Mouse (Mus musculus) neural tube, embryonic 12.5 days (tissue): ENCODE data around the gene Ppp1r16b. TPM values are rescaled to one million over a fixed set of nuclear protein-coding genes. Genes with fewer than 3 reads are reported as not detected.

ENCODE experiments used
- ATAC-seq: fragments of 200-750 bp; cut with Nextera tagmentation; 2 replicates; pipeline ENCODE4 v1.8.0; 2017; ENCODE audit warnings: low read depth, mild to moderate bottlenecking, moderate TSS enrichment, moderate library complexity; ENCODE audit not compliant: low FRiP score
- H3K27ac ChIP-seq: fragments of 300-500 bp; sonication (generic); 2 replicates; pipeline ENCODE4 v1.5.1; 2016
- H3K27me3 ChIP-seq: fragments of 300-500 bp; sonication (generic); replicated peaks from 2 replicates; pipeline ENCODE4 v1.6.1; 2016; ENCODE audit warnings: mild to moderate bottlenecking
- H3K36me3 ChIP-seq: fragments of 300-500 bp; sonication (generic); 2 replicates; pipeline ENCODE4 v1.6.1; 2016; ENCODE audit warnings: mild to moderate bottlenecking
- H3K4me1 ChIP-seq: fragments of 300-500 bp; sonication (generic); 2 replicates; pipeline ENCODE4 v1.6.1; 2016
- H3K4me2 ChIP-seq: fragments of 300-500 bp; sonication (generic); replicated peaks from 2 replicates; pipeline ENCODE4 v1.6.1; 2016; ENCODE audit warnings: mild to moderate bottlenecking
- H3K4me3 ChIP-seq: fragments of 300-500 bp; sonication (generic); 2 replicates; pipeline ENCODE4 v1.5.1; 2016
- H3K9ac ChIP-seq: fragments of 300-500 bp; sonication (generic); 2 replicates; pipeline ENCODE4 v1.6.1; 2016; ENCODE audit warnings: mild to moderate bottlenecking
- H3K9me3 ChIP-seq: fragments of 300-500 bp; sonication (generic); 2 replicates; pipeline ENCODE4 v1.6.1; 2016; ENCODE audit warnings: mild to moderate bottlenecking
- WGBS: fragments of 180-500 bp; shearing (Covaris S2); methylation state at CpG from one replicate; pipeline ENCODE4 v1.1.7; 2016; 5-methylcytosine and 5-hydroxymethylcytosine counted together
- polyA plus RNA-seq: library from polyadenylated mRNA; unstranded; fragments of >200 nt; fragmentation: Nextera tagmentation; extraction: Ambion mirVana; gene quantifications from 2 replicates; pipeline ENCODE4 v1.2.1, GENCODE M21; 2016

Ppp1r16b gene
- polyA plus RNA-seq, 1 experiment from 2014 or later, result 4.5 TPM

DNA sequence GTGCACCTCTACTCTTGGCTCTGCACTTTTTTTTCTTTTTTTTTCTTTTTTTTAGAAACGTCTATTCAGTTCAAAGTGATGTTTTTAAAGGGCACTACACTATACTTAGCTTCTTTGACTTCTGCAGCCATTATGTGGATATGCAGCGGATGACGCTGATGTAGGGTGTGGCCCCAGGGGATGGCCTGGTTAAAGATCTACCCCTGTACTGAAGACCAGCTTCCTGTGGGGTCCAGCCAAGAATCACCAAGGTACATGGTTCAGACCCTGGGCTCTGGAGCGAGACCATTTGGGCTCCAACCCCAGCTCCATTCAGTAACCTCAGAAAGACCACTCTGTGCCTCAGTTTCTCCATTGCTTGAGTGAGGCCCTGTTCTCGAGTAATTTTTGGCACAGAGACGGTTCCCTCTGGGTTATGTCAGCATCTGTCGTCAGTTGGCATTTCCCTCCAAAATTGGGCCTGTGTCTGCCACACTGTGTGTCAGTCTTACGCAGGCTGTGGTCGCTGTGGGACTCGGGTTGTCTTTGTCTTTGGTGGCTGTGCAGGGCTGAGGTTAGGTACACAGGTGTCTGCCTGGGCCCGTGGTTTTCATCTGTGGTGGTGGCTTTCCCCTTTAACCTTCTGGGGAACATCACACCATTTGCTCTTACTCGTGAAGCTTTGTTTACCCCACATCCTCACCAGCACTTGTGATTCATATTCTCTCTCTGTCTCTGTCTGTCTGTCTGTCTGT lies 53.8 kb downstream of the Ppp1r16b start:
- H3K4me2 ChIP-seq, result no peak overlapping the region
- 89% methylated on average over 12 of the region's 12 CpGs for WGBS

GRCm38 (mm10) chr2:158720715-158721370 lies 55.6 kb downstream of the Ppp1r16b start:
- Histone ChIP-seq H3K27me3 (no peaks in the 10 kb centered on the region), H3K4me2 (no peak overlapping the region), H3K27ac (no peak overlapping the region), H3K4me3 (no peak overlapping the region), H3K9me3 (no peaks in the 10 kb centered on the region), H3K9ac (no peak overlapping the region), H3K36me3 (no peaks in the 10 kb centered on the region), H3K4me1 (peaks cover 22% of the 10 kb centered on the region)
- WGBS, result 71% methylated on average over 16 of the region's 16 CpGs
- ATAC-seq, result no peak

More for the DNA sequence above, 53.8 kb downstream of the Ppp1r16b start:
- no peak overlapping the region for H3K4me3 ChIP-seq
- H3K36me3 ChIP-seq, result no peaks in the 10 kb centered on the region
- no peaks in the 10 kb centered on the region for H3K27me3 ChIP-seq
- no peak overlapping the region for H3K9ac ChIP-seq
- H3K4me1 ChIP-seq, result peaks cover 22% of the 10 kb centered on the region
- no peak overlapping the region for H3K27ac ChIP-seq
- no peak for ATAC-seq
- no peaks in the 10 kb centered on the region for H3K9me3 ChIP-seq

DNA sequence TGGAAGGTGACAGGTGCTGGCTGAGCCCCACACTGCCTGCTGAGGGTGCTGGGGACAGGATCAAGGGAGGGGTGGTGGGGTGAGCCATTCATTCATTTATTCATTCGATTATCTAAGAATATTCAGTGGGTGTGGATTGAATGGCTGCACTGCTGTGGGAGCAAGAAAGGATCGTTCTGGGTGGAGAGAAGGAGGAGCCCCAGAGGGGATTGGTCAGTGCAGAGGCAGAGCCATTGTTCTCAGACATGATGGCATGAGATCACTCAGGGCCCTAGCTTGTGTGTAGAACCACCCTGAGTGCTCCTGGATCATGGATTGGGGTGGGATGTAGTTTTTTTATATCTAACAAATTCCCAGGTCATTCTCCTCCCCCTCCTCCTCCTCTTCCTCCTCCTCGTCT lies 56.3 kb downstream of the Ppp1r16b start:
- no peak for ATAC-seq
- no peak overlapping the region for H3K27ac ChIP-seq

GRCm38 (mm10) chr2:158722135-158722534 lies 56.9 kb downstream of the Ppp1r16b start:
- H3K4me2 ChIP-seq, result no peak overlapping the region
- no peaks in the 10 kb centered on the region for H3K9me3 ChIP-seq
- no peak overlapping the region for H3K27ac ChIP-seq
- WGBS, result 90% methylated on average over 4 of the region's 4 CpGs
- H3K4me3 ChIP-seq, result no peak overlapping the region
- no peak overlapping the region for H3K9ac ChIP-seq
- H3K4me1 ChIP-seq, result peaks cover 16% of the 10 kb centered on the region
- no peaks in the 10 kb centered on the region for H3K27me3 ChIP-seq
- H3K36me3 ChIP-seq, result no peaks in the 10 kb centered on the region
- ATAC-seq, result no peak

More for the DNA sequence above, 56.3 kb downstream of the Ppp1r16b start:
- Histone ChIP-seq H3K36me3 (no peaks in the 10 kb centered on the region), H3K9ac (no peak overlapping the region), H3K4me3 (no peak overlapping the region), H3K9me3 (no peaks in the 10 kb centered on the region), H3K4me2 (no peak overlapping the region), H3K27me3 (no peaks in the 10 kb centered on the region), H3K4me1 (peaks cover 16% of the 10 kb centered on the region)
- WGBS, result 29% methylated on average over 3 of the region's 3 CpGs

GRCm38 (mm10) chr2:158722991-158723551 lies 57.9 kb downstream of the Ppp1r16b start:
- no peak for ATAC-seq
- Histone ChIP-seq H3K36me3 (no peaks in the 10 kb centered on the region), H3K27ac (no peak overlapping the region), H3K4me1 (peaks cover 16% of the 10 kb centered on the region), H3K4me3 (no peak overlapping the region), H3K27me3 (no peaks in the 10 kb centered on the region), H3K9ac (no peak overlapping the region), H3K9me3 (no peaks in the 10 kb centered on the region), H3K4me2 (no peak overlapping the region)
- WGBS, result 65% methylated on average over 6 of the region's 6 CpGs

DNA sequence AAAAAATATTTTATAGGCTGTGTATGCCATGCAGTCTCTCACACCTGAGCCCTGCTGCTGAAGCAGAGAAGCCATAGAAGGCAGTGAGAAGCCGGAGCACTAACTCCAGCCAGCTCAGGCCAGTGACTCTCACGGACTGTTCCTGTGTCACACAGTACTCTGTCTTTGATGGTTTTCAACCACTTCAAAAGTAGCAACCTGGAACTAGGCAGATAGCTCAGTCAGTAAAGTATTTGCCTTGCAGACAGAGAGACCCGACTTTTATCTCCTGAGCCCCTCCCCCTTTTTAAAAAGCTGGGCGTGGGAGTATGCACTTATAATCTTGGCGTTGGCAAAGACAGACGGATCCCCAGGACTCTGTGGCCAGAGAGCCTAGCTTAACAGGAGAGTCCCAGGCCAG lies 58.6 kb downstream of the Ppp1r16b start:
- Histone ChIP-seq H3K9me3 (no peaks in the 10 kb centered on the region), H3K27me3 (no peaks in the 10 kb centered on the region), H3K4me3 (no peak overlapping the region), H3K27ac (no peak overlapping the region), H3K36me3 (no peaks in the 10 kb centered on the region), H3K4me1 (peaks cover 16% of the 10 kb centered on the region), H3K4me2 (no peak overlapping the region), H3K9ac (no peak overlapping the region)
- WGBS, result 54% methylated on average over 6 of the region's 6 CpGs
- ATAC-seq, result no peak

DNA sequence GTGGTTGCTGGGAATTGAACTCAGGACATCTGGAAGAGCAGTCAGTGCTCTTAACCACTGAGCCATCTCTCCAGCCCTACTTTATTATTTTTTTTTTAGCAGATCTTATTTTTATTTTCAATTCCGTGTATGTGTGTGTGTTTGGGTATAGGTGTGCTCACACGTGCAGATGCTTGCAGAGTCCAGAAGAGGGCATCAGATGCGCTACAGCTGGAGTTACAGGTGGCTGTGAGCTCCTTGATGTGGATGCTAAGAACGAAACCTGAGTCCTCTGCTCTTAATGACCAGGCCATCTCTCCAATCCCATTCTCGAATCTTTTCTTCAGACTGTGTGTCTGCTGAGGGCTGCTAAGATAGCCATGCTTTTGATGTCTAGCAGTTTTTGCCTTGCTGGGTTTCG lies 61.1 kb downstream of the Ppp1r16b start:
- Histone ChIP-seq H3K27me3 (no peaks in the 10 kb centered on the region), H3K4me1 (peaks cover 9% of the 10 kb centered on the region), H3K9ac (no peak overlapping the region), H3K4me2 (no peak overlapping the region), H3K36me3 (no peaks in the 10 kb centered on the region), H3K4me3 (no peak overlapping the region), H3K27ac (no peak overlapping the region), H3K9me3 (no peaks in the 10 kb centered on the region)
- ATAC-seq, result no peak
- 69% methylated on average over 6 of the region's 6 CpGs for WGBS

- Histone ChIP-seq H3K9me3 (no peaks in the 10 kb centered on the region), H3K27me3 (no peaks in the 10 kb centered on the region), H3K36me3 (no peaks in the 10 kb centered on the region), H3K4me2 (no peak overlapping the region), H3K27ac (no peak overlapping the region), H3K4me1 (0 out of 2 replicates have a peak, but pooled peaks cover 2% of the 10 kb centered on the region), H3K4me3 (no peak overlapping the region), H3K9ac (no peak overlapping the region)
- ATAC-seq, result no peak
- WGBS, result 52% methylated on average over 7 of the region's 7 CpGs
Observed at GRCm38 (mm10) chr2:158728061-158728815, 63.0 kb downstream of the Ppp1r16b start.

GRCm38 (mm10) chr2:158730896-158731295 lies 65.7 kb downstream of the Ppp1r16b start:
- no peak overlapping the region for H3K4me2 ChIP-seq
- no peaks in the 10 kb centered on the region for H3K27me3 ChIP-seq
- 70% methylated on average over 3 of the region's 3 CpGs for WGBS
- H3K9me3 ChIP-seq, result no peaks in the 10 kb centered on the region
- no peak overlapping the region for H3K4me3 ChIP-seq
- no peak overlapping the region for H3K9ac ChIP-seq
- no peak for ATAC-seq
- no peak overlapping the region for H3K27ac ChIP-seq
- no peaks in the 10 kb centered on the region for H3K36me3 ChIP-seq
- no peaks in the 10 kb centered on the region for H3K4me1 ChIP-seq

GRCm38 (mm10) chr2:158732521-158732920 lies 67.3 kb downstream of the Ppp1r16b start:
- no peaks in the 10 kb centered on the region for H3K36me3 ChIP-seq
- 88% methylated on average over 9 of the region's 9 CpGs for WGBS

DNA sequence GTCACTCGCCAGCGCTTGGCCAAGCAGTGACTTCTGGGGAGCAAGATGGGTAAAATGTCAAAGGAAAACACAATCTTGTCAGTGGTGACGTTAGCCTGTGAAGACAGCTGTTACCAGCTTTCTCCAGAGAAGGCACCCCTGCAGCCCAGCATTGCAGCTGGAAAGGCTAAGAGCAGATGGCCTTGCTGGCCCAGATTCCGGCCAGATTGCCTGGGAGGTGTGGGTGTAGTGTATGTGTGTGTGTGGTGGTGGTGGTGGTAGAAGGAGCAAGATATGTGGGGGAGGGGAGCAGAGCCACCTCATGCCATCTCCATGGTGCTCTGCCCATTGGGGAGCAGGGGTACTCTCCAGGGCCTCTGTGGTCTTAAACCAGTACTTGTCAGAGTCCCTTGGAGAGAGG lies 67.9 kb downstream of the Ppp1r16b start:
- Histone ChIP-seq H3K9me3 (no peaks in the 10 kb centered on the region), H3K27ac (no peak overlapping the region), H3K4me2 (no peak overlapping the region), H3K36me3 (no peaks in the 10 kb centered on the region), H3K4me3 (no peak overlapping the region), H3K27me3 (no peaks in the 10 kb centered on the region), H3K9ac (no peak overlapping the region), H3K4me1 (no peaks in the 10 kb centered on the region)
- WGBS, result 79% methylated on average over 4 of the region's 4 CpGs
- no peak for ATAC-seq

More at GRCm38 (mm10) chr2:158732521-158732920, 67.3 kb downstream of the Ppp1r16b start:
- Histone ChIP-seq H3K4me3 (no peak overlapping the region), H3K9me3 (no peaks in the 10 kb centered on the region), H3K27ac (no peak overlapping the region), H3K4me2 (no peak overlapping the region), H3K9ac (no peak overlapping the region), H3K4me1 (no peaks in the 10 kb centered on the region), H3K27me3 (no peaks in the 10 kb centered on the region)
- ATAC-seq, result no peak

GRCm38 (mm10) chr2:158733914-158734313 lies 68.7 kb downstream of the Ppp1r16b start:
- peaks cover 6% of the 10 kb centered on the region; the same call in 1 of the 2 replicates for H3K4me1 ChIP-seq
- ATAC-seq, result no peak
- no peak overlapping the region for H3K4me3 ChIP-seq
- H3K9ac ChIP-seq, result no peak overlapping the region
- H3K9me3 ChIP-seq, result no peaks in the 10 kb centered on the region
- no peaks in the 10 kb centered on the region for H3K27me3 ChIP-seq
- H3K27ac ChIP-seq, result no peak overlapping the region
- no peak overlapping the region for H3K4me2 ChIP-seq
- WGBS, result 93% methylated on average over 6 of the region's 6 CpGs
- no peaks in the 10 kb centered on the region for H3K36me3 ChIP-seq
